Mouse (Mus musculus) liver, embryonic 15.5 days (tissue): Measurements from ENCODE around the gene Wipf2. TPM values are rescaled to one million over a fixed set of nuclear protein-coding genes. Genes with fewer than 3 reads are reported as not detected.

ENCODE experiments used
- ATAC-seq: fragments of 200-750 bp; cut with Nextera tagmentation; 2 replicates; pipeline ENCODE4 v1.8.0; 2017; ENCODE audit warnings: moderate number of reproducible peaks, mild to moderate bottlenecking, moderate library complexity; ENCODE audit not compliant: insufficient read depth
- H3K27ac ChIP-seq: fragments of 300-500 bp; sonication (generic); replicated peaks from 2 replicates; pipeline ENCODE4 v1.5.1; 2015; ENCODE audit warnings: mild to moderate bottlenecking, inconsistent platforms
- H3K27me3 ChIP-seq: fragments of 300-500 bp; sonication (generic); 2 replicates; pipeline ENCODE4 v1.6.1; 2015; ENCODE audit warnings: mild to moderate bottlenecking, inconsistent platforms
- H3K36me3 ChIP-seq: fragments of 300-500 bp; sonication (generic); replicated peaks from 2 replicates; pipeline ENCODE4 v1.6.1; 2015; ENCODE audit warnings: moderate library complexity, mild to moderate bottlenecking, inconsistent platforms
- H3K4me1 ChIP-seq: fragments of 300-500 bp; sonication (generic); replicated peaks from 2 replicates; pipeline ENCODE4 v1.6.1; 2015; ENCODE audit warnings: inconsistent platforms
- H3K4me2 ChIP-seq: fragments of 300-500 bp; sonication (generic); 2 replicates; pipeline ENCODE4 v1.6.1; 2015; ENCODE audit warnings: moderate library complexity, mild to moderate bottlenecking, inconsistent platforms
- H3K4me3 ChIP-seq: fragments of 300-500 bp; sonication (generic); replicated peaks from 2 replicates; pipeline ENCODE4 v1.5.1; 2015; ENCODE audit warnings: mild to moderate bottlenecking, inconsistent platforms
- H3K9ac ChIP-seq: fragments of 300-500 bp; sonication (generic); 2 replicates; pipeline ENCODE4 v1.6.1; 2015; ENCODE audit warnings: moderate library complexity, mild to moderate bottlenecking, inconsistent platforms
- H3K9me3 ChIP-seq: fragments of 300-500 bp; sonication (generic); replicated peaks from 2 replicates; pipeline ENCODE4 v1.6.1; 2016; ENCODE audit warnings: inconsistent platforms
- WGBS: fragments of 180-500 bp; shearing (Covaris S2); methylation state at CpG from one replicate; pipeline ENCODE4 v1.1.7; 2015; ENCODE audit warnings: mixed read lengths; ENCODE audit not compliant: insufficient replicate concordance; 5-methylcytosine and 5-hydroxymethylcytosine counted together
- polyA plus RNA-seq: library from polyadenylated mRNA; unstranded; fragments of >200 nt; fragmentation: Nextera tagmentation; extraction: Ambion mirVana; gene quantifications from 2 replicates; pipeline ENCODE4 v1.2.1, GENCODE M21; 2015

Wipf2 gene
- polyA plus RNA-seq, 1 experiment from 2014 or later: 1.2 TPM

DNA sequence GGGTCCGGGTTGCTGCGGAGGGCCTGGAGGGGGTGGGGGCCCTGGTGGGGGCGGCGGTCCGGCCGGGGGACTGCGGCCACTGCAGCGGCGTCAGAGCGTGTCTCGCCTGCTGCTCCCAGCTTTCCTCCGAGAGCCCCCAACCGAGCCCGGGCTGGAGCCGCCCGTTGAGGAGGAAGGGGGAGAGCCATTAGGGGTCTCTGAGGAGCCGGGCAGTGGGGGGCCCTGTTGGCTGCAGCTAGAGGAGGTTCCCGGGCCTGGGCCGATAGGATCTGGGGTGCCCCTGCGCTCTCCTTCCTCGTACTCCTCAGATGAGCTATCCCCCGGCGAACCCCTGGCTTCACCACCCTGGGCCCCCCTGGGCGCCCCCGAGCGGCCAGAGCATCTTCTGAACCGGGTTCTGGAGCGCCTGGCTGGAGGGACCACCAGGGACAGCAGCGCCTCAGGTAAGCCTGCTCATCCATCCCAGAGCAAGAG, 26.2 kb upstream of the Wipf2 start:
- peaks cover 22% of the 10 kb centered on the region for H3K36me3 ChIP-seq
- no peak for ATAC-seq

DNA sequence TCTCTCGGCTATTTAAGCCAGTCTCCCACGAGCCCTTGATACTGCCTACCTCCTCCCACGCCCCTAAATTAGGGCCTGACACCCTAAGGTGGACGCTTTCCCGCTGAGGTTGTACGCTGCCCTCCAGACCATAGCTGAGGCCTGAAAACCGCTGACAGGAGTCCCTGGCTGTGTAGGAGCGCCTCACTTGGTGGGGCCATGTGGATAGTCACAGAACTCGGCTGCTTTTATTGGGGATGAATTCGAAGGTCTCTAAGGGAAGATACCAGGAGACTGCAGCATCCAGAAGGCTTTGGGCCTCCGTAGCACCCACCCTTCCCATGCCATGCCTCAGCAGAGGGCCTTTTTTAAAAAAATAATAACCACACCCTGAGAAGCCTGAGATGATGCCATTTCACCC, 25.5 kb upstream of the Wipf2 start:
- H3K27ac ChIP-seq: no peak overlapping the region
- WGBS: 61% methylated on average over 11 of the region's 11 CpGs
- H3K9me3 ChIP-seq: no peaks in the 10 kb centered on the region
- peaks cover 20% of the 10 kb centered on the region for H3K4me1 ChIP-seq
- H3K27me3 ChIP-seq: peaks cover 61% of the 10 kb centered on the region
- no peak for ATAC-seq
- no peak overlapping the region for H3K4me3 ChIP-seq
- H3K36me3 ChIP-seq: peaks cover 16% of the 10 kb centered on the region
- H3K4me2 ChIP-seq: no peak overlapping the region
- no peak overlapping the region for H3K9ac ChIP-seq

More for the DNA sequence above, 26.2 kb upstream of the Wipf2 start:
- Histone ChIP-seq H3K9ac (peak overlapping the region; percentile 57), H3K27me3 (peaks cover 55% of the 10 kb centered on the region), H3K9me3 (no peaks in the 10 kb centered on the region), H3K4me1 (peaks cover 20% of the 10 kb centered on the region), H3K4me3 (peak overlapping the region; percentile 62), H3K27ac (no peak overlapping the region), H3K4me2 (peak overlapping the region; percentile 98)
- WGBS: 1% methylated on average over 29 of the region's 29 CpGs

GRCm38 (mm10) chr11:98838512-98838911, 24.9 kb upstream of the Wipf2 start:
- 72% methylated on average over 9 of the region's 9 CpGs for WGBS
- Histone ChIP-seq H3K4me3 (no peak overlapping the region), H3K27me3 (peaks cover 64% of the 10 kb centered on the region)

DNA sequence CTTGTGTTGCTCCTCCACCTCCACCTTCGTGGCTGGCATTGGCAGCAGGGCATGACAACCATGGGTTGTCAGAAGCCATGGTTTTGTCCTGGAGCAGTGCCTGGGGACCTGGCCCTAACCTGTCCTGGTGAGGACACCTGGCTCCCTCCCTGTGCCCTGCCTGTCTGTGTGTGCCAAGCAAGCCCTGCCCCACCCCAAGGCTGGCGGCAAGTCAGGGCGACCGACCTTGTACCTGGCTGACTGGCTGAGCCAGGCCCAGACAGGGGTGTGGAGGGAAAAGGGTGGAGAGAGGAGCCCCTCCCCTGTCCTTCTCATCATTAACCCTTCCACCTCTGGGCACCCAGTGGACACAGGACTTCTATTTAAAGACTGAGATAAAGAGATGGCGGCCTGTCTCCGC, 24.0 kb upstream of the Wipf2 start:
- 46% methylated on average over 6 of the region's 6 CpGs for WGBS
- no peak overlapping the region for H3K9ac ChIP-seq
- ATAC-seq: no peak
- no peak overlapping the region for H3K4me2 ChIP-seq
- H3K4me1 ChIP-seq: peaks cover 20% of the 10 kb centered on the region
- peaks cover 1% of the 10 kb centered on the region for H3K36me3 ChIP-seq
- H3K9me3 ChIP-seq: no peaks in the 10 kb centered on the region
- peaks cover 66% of the 10 kb centered on the region for H3K27me3 ChIP-seq
- H3K4me3 ChIP-seq: no peak overlapping the region
- H3K27ac ChIP-seq: no peak overlapping the region

More at GRCm38 (mm10) chr11:98838512-98838911, 24.9 kb upstream of the Wipf2 start:
- Histone ChIP-seq H3K4me2 (no peak overlapping the region), H3K36me3 (peaks cover 10% of the 10 kb centered on the region), H3K9ac (no peak overlapping the region), H3K9me3 (no peaks in the 10 kb centered on the region), H3K27ac (no peak overlapping the region), H3K4me1 (peaks cover 20% of the 10 kb centered on the region)
- ATAC-seq: no peak

GRCm38 (mm10) chr11:98839897-98840296, 23.5 kb upstream of the Wipf2 start:
- H3K27ac ChIP-seq: no peak overlapping the region
- peaks cover 20% of the 10 kb centered on the region for H3K4me1 ChIP-seq
- WGBS: 58% methylated on average over 10 of the region's 10 CpGs
- ATAC-seq: no peak
- H3K4me2 ChIP-seq: no peak overlapping the region
- peaks cover 70% of the 10 kb centered on the region for H3K27me3 ChIP-seq
- no peak overlapping the region for H3K4me3 ChIP-seq
- H3K9ac ChIP-seq: no peak overlapping the region
- no peaks in the 10 kb centered on the region for H3K9me3 ChIP-seq
- H3K36me3 ChIP-seq: no peaks in the 10 kb centered on the region

DNA sequence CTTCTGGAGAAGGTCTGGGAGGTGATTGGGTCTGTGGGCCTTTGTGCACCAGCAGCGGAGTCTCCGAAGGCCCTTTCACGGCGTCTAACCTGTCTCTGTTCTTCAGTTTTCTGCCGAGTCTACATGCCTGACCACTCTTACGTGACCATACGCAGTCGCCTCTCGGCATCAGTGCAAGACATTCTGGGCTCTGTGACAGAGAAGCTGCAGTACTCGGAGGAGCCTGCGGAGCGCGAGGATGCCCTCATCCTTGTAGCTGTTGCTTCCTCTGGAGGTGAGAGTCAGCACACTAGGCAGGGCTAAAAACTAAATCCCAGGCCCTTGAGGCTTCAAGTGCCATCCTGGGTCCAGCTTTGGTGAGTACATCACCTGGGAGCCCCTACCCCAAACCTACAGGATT, 17.4 kb upstream of the Wipf2 start:
- no peak overlapping the region for H3K9ac ChIP-seq
- no peak overlapping the region for H3K4me3 ChIP-seq
- H3K36me3 ChIP-seq: no peaks in the 10 kb centered on the region
- no peak overlapping the region for H3K4me2 ChIP-seq
- ATAC-seq: no peak
- no peaks in the 10 kb centered on the region for H3K9me3 ChIP-seq
- no peak overlapping the region for H3K27ac ChIP-seq
- whole genome bisulfite sequencing: 66% methylated on average over 13 of the region's 13 CpGs
- peaks cover 54% of the 10 kb centered on the region for H3K27me3 ChIP-seq
- H3K4me1 ChIP-seq: peaks cover 7% of the 10 kb centered on the region; the same call in 1 of the 2 replicates

DNA sequence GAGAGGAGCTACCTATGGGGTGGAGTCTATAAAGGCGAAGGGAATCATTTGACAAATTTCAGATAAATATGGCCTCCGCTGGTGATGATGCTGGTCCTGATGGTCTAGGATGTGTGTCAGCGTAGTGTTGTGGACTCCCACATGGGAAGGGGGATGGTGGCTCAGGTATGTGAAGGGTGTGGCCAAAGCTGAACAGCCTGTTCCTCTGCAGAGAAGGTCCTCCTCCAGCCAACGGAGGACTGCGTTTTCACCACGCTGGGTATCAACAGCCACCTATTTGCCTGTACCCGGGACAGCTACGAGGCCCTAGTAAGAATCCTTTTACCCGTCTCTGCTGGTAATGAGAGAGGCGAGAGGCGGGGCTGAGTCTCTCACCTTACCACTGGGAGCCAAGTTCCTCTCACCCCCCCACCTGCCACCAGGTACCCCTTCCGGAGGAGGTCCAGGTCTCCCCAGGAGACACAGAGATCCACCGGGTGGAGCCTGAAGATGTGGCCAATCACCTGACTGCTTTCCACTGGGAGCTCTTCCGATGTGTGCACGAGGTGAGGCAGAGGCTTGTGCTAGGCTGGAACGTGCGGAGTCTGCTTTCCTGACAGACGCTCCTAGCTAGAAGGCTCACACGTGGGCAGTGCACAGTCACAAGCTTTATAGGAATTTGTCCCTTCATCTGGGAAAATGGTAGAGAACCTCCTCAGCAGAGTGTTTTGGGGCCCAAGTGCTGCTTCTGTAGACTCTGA, 16.4 kb upstream of the Wipf2 start:
- Histone ChIP-seq H3K9me3 (no peaks in the 10 kb centered on the region), H3K27me3 (peaks cover 55% of the 10 kb centered on the region), H3K36me3 (no peaks in the 10 kb centered on the region), H3K27ac (no peak overlapping the region), H3K4me1 (peaks cover 7% of the 10 kb centered on the region; the same call in 1 of the 2 replicates), H3K4me2 (no peak overlapping the region), H3K9ac (no peak overlapping the region), H3K4me3 (no peak overlapping the region)
- no peak for ATAC-seq
- 59% methylated on average over 19 of the region's 19 CpGs for WGBS

- no peak for ATAC-seq
- Histone ChIP-seq H3K4me1 (peaks cover 17% of the 10 kb centered on the region), H3K36me3 (no peaks in the 10 kb centered on the region), H3K4me2 (peak overlapping the region; percentile 27), H3K27me3 (peaks cover 42% of the 10 kb centered on the region), H3K9ac (no peak overlapping the region), H3K27ac (no peak overlapping the region), H3K4me3 (no peak overlapping the region), H3K9me3 (no peaks in the 10 kb centered on the region)
- 37% methylated on average over 19 of the region's 19 CpGs for WGBS
These were observed 14.1 kb upstream of the Wipf2 start for GRCm38 (mm10) chr11:98849196-98849894.

DNA sequence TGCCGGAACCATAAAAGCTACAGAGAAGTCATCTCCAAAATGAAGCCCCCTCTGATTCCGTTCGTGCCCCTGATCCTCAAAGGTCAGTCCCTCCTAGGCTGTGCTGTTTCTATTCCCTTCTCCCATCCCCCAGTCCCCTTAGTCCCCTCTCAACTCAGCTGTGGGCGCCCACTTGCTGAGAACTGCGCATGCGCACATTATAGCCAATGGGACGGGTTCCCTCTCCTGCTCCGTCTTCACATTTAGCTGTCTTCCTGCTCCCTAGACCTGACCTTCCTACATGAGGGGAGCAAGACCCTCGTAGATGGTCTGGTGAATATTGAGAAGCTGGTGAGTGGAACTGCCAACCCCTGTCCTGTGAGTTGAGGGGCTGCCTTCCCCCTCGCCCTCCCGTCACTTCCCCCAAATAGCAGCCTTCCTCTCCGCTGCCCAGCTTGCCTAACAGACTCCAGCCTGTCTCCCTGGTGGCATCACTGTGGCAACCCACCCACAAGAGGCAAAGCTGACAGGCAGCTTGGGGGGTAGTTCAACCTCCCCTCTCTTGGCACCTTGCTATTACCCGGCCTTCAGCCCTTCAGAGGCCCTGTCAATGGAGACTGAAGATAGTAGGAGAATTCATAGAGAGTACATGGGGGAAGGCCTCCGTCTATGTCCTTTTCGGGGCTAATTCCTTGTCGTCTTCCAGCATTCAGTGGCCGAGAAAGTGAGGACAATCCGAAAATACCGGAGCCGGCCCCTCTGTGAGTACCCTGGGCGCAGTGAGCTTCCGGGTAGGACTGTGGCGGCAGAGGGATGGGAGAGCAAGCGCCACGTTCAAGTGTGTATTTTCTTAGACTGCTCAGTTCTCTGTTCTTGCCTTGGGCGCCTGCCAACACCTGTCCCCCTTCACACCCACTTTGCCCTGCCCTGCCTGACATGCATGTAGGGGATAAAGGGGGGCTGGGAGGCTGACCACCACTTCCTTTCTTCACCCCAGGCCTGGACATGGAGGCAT, 13.0 kb upstream of the Wipf2 start:
- WGBS: 73% methylated on average over 26 of the region's 26 CpGs

GRCm38 (mm10) chr11:98854116-98854515, 9.3 kb upstream of the Wipf2 start:
- Histone ChIP-seq H3K9ac (no peak overlapping the region), H3K4me1 (peaks cover 18% of the 10 kb centered on the region), H3K4me2 (no peak overlapping the region), H3K27me3 (peaks cover 20% of the 10 kb centered on the region), H3K27ac (no peak overlapping the region), H3K4me3 (no peak overlapping the region), H3K9me3 (no peaks in the 10 kb centered on the region), H3K36me3 (no peaks in the 10 kb centered on the region)
- 84% methylated on average over 8 of the region's 8 CpGs for WGBS
- no peak for ATAC-seq

More for the DNA sequence above, 13.0 kb upstream of the Wipf2 start:
- H3K36me3 ChIP-seq: no peaks in the 10 kb centered on the region
- peaks cover 34% of the 10 kb centered on the region for H3K27me3 ChIP-seq
- ATAC-seq: no peak
- no peak overlapping the region for H3K27ac ChIP-seq
- H3K4me3 ChIP-seq: no peak overlapping the region
- peaks cover 17% of the 10 kb centered on the region for H3K4me1 ChIP-seq
- no peak overlapping the region for H3K4me2 ChIP-seq
- H3K9me3 ChIP-seq: no peaks in the 10 kb centered on the region
- no peak overlapping the region for H3K9ac ChIP-seq
